Mouse (Mus musculus) MN1 (cell line): ENCODE results near the gene Esrrg.

ENCODE experiments used
- DNase-seq: peaks from one replicate; pipeline ENCODE4 v3.0.0-alpha.2; 2016; ENCODE audit warnings: low spot score

Gene Esrrg

DNA sequence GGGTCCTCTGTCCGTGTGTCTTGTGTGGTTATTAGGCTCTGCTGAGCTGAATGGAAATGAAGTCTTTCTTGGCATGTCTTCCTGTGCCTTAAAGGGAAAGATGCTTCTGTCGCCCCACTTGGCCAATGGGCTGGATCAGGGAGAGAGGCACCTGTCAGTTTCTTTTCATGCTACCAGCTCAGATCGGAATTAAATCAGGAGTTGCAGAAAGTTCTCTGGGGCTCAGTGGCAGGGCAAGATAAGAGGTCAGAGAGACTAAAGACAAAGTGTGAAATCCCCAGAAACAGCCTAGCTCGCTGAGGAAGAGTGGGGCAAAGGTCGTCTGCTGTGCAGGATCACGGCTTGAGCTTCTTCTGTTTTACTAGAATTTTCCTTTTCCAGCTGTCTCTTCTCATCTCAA is 97.5 kb downstream of the Esrrg start:
- DNase-seq: no peak

DNA sequence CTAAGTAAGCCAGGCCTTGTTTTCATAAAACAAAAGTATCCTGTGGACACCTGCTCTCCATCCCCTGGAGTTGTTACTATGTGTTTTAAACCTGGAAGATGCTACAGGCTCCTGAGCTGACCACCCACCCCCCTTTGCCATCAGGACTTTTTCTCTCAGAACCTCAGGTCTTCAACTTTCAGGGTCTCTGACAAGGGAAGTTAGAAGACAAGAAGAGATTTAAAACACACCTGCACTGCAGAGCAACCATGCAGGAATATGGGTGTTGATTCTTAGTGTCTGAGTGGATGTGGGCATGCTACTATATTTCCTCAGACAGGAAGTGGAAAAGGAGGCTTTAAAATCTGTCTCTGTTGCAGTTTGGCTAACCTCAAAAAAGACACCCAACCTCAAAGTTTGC is 98.6 kb downstream of the Esrrg start:
- no peak for DNase-seq

DNA sequence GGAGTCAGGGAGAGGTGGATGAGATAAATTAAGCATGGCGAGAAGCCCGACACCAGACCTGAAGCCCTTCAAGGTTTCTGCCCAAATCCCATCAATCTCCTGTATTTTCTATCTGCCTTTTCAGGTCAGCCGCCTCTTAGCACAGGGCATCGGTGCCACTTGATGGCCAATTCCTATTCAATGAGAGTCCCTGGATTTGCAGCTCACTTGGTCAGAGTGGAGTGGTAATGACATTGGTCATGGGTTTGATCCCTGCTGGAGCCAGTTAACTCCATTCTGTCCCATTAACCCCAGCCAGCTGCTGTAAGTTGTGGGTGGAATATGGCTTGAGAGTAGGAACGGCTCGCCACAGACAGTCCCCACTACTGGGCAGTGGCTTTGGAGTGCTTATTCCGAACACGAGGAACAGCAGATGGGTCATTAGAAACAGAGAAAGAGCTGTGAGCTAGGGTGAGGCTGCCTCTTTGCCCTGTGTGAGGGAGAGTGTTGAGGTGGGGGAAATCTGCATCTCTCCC is 101.9 kb downstream of the Esrrg start:
- DNase-seq: no peak

DNA sequence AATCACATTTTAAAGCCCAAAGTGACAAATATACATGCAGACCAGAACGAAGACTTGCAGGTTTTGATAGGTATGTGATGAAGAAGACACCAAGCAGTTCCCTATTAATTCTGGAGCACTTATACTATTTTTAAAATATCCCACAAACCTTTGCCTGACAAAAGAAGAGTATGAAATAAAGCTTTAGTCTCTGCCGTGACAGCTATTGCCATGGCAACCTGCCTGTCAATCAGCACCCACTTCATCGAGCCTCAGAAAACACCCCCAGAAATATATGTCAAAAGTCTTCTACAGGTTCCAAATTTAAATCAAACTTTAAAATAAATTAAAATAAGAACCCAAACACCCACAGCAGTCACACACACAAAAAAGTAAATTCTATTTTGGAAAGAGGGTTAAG is 112.4 kb downstream of the Esrrg start:
- DNase-seq: no peak

DNA sequence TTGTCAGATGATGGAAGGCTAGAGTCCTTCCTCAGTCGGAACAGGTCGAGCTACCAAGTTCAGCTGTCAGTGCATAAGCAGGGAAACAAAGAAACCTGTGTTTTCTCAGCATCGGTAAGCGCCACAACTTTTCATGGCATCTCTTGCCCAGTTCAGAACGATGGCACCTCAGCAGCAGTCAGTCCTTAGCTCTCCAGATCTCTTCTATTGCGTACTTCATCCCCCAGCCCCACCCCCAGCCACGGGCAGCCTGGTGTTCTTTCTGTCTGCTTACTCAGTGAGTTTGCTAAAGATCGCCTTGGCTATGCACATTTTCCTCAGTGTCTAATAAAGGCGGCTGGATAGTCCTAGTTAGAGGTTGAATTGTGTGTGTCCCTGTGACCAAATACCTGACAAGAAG is 113.4 kb downstream of the Esrrg start:
- DNase-seq: no peak

DNA sequence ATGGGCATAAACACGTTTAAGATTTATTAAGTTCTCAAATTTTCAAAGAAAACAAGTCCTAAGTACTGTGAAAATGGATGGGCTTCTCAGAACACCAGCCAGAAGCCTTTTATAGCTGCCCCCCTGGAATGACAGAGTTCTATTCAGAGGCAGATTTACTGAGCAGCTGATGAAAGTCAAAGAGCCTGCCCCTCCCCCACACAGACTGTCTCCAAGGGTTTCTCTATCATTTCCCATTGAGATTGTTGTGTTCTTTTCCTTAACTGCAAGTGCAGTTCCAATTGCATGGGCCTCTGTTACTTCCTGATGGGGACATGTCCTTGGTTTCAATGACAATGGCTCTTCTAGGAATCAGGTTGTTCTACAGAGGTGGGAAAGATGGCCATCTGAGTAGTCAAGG is 116.1 kb downstream of the Esrrg start:
- DNase-seq: no peak

DNA sequence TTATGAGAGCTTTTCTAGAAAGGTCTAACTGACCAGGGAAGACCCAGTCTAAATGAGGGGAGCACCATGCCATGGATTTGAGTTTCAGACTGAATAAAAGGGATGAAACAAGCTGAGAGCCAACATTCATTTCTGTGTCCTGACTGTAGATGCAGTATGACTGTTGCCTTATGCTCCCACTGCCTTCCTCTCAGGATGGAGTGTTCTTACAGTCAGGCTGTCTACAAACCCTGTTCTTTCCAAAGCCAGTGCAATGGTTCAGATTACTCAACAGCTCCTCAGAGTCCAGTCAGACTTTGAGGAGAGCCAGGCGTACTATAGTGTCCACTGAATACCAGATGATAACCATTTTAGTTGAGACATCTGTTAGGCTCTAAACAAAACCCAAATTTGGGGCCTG is 116.8 kb downstream of the Esrrg start:
- DNase-seq: no peak

DNA sequence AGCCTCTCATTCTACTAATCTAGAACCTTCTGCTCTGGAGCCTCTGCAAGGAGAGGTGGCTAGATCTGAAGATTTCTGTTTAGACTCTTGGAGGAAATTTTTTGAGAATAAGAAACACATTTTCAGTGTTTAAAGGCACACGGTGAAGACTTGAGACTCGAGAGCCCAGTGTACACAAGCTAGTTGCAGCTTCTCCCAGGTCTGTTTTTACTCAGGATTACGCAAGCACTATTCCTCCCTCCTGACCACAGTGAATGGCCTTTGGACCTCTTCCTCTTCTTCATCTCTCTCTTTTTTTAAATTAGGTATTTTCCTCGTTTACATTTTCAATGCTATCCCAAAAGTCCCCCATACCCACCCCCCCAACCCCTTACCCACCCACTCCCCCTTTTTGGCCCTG is 122.6 kb downstream of the Esrrg start:
- DNase-seq: no peak

DNA sequence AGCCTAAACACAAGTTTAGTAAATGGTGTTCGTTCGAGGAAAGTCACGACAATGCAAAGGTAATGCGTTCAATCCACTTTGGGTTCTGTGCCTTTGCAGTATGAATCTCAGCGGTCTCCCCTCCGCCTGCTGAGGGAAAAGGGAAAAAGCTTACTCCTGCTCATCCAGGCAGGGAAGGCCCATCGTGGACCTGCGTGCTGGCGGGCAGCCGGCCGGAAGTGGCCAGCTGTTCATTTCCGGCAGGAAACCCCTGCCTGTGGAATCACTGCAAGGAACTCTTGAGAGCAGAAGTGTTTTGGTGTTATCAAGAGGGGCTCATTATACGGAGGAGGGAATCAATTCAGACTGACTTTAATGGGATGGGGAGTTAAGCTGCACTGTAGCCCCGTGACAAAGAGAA is 127.9 kb downstream of the Esrrg start:
- no peak for DNase-seq

DNA sequence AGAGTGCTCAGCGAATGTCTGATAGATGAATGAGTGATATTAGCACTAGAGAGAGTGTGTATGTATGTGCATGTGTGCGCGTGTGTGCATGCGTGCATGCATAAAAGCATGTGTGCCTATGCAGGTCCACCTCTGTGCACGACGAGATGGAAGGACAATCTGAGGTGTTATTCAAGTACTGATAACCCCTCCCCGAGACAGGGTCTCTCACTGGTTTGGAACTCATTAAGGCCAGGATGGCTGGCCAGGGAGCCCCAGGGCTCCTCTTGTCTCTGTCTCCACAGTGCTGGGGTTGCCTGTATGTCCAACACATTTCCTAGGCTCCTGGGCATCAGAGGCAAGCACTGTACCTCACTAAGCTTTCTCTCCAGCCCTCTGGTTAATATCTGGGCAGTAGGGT is 128.7 kb downstream of the Esrrg start:
- DNase-seq: no peak

DNA sequence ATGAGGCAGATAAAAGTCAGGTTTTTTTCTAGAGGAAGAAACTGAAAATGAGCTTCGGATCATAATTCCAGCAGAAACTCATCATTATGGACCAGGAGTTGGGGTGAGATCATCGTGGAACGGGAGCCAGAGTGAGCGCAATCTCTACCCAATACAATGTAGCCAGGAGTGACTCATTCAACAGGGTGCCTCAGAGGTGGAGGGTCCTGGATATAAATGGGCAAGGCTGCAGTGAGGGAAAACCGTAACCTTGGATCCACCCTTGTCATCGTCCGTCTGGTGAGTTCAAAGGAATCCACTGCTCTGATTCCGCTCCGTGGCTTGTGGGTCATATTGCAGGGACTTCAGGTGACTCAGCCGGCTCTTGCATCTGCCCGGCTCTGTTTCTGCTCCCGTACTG is 131.9 kb downstream of the Esrrg start:
- DNase-seq: no peak

DNA sequence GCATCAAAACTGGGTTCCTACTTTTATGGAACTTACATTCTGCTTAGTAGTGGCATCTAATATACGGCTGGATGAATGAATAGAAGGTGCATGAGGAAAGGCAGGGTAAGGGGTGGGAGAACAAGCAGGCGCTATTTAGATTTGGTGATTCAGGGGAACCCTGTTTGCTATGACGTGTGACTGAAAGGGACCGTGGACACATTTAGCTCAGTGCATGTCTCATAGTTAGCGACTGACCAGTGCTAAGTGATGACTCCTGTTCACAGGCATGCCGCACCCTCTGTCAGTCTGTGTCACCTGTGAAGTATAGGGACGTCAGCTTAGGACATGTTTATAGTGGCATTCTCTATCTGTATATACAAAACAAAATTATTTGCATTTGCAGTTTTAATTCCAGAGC is 132.7 kb downstream of the Esrrg start:
- no peak for DNase-seq

DNA sequence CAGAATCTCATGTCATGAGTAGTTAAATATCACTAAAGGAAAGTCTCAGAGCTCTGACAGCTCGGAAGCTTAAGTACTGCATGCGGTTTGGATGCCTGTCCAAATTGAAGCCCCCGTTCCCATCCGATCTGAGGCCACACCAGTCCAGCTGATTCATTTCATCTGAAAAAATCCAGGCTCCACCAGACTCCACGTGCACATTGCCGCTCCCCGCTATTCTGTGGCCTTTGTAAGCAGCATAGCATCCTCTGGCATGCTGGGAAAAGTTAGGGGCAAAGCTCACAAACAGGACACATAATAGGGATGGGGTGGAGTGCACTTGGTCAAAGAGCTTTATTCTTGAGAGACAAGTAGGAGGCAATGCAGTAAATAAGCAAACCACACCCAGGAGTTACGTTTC is 133.5 kb downstream of the Esrrg start:
- DNase-seq: no peak

DNA sequence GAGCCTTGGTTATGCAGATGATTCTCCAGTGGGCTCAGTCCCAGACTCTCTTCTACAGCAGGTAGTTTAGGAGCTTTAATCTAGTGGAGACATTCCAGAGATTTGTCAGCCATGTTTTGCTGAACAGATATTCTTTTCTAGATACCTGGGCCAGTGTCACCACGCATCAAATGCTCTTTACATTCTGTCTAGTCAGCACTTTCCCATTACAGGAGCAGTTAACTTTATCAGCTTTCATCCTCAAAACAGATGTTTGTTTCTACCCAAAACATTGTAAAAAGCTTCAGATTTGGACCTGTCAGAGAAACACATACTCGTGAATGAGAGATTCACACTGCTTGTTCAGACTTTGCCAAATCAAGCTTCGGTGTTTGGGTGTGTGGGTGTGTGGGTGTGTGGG is 140.7 kb downstream of the Esrrg start:
- no peak for DNase-seq

DNA sequence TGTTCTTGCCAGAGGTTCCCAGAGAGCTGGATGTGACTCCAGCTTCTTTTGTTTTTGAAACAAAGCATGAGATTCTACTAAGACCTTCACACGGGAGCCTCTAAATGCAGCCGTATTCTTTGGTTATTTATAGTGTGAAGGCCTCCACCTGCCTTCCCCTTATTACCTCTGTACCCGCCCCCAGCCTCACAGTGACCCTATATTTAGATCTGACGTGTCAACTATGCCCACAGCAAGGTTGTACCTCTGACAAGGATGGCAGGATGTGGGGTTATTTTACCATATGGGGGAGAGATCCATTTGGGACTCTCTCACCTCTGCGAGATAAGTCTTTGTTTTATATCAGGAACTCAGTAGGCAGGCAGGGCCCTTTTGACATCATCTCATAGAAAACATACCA is 141.3 kb downstream of the Esrrg start:
- no peak for DNase-seq

DNA sequence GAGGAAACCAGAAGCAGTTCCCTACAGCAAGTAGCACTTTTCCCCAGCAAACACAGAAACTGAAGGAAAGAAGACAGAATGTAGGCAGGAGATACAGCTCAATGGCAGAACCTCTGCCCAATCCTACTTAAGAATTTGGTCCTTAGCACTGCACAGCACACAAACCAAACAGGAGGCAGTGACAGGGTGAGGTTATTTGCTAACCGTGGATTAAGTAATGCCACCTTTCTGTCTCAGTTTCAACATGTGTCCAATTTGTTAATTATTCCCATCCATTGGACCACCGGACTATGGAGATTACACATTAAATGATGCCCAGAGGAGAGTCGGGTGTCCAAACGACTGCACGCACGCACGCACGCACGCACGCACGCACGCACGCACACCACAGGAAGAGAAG is 146.9 kb downstream of the Esrrg start:
- no peak for DNase-seq

DNA sequence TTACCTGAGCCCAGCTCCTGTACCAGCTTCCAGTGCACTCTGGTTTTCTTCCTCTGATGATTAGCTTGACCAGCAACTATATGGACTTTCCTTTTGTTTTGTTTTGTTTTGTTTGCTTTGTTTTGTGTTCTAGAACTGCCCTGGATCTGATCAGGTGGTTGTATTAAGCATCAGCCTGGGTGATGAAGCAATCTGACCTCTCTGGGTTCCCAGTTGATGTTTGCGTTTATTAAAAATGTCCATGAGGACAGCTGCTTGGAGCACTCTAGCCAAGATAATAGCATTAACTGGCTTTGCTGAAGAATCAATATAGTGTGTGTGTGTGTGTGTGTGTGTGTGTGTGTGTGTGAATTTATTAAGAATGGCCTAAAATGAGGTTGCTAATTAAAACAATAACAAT is 149.4 kb downstream of the Esrrg start:
- no peak for DNase-seq

DNA sequence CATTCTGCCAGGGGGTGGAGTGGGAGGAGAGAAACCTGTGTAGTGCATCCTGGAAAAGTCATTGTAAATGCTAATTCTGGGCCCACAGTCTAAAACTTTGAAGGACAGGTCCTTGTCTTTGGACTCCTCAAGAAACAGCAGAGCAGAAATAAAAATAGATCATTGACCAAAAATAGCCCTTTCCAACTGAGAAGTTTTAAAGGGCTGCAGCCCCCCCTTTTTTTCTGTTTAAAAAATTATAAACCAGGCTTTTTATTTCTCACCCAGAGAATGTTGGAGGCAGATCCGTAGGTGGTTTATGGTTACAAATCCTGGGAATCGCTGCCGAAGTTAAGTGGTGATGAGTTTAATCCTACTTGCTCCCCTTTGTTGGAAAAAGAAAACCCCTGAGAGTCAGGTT is 150.0 kb downstream of the Esrrg start:
- DNase-seq: no peak

DNA sequence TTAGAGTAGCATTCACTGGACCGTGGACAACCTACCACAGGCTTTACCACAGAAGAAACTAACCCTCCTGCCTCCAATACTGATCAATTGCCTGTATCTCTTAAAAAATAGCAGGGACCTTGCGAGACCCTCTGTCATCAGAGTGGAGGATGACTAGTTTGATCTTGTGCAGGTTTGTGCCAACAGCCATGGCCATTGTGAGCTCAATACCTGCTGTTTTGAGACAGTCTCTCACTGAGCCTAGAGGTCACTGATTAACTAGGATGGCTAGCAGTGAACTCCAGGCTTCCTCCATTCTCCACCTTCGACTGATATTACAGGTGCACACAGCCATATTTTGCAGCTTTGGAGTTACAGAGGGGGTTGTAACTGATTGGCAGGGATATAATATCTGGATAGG is 150.9 kb downstream of the Esrrg start:
- no peak for DNase-seq

DNA sequence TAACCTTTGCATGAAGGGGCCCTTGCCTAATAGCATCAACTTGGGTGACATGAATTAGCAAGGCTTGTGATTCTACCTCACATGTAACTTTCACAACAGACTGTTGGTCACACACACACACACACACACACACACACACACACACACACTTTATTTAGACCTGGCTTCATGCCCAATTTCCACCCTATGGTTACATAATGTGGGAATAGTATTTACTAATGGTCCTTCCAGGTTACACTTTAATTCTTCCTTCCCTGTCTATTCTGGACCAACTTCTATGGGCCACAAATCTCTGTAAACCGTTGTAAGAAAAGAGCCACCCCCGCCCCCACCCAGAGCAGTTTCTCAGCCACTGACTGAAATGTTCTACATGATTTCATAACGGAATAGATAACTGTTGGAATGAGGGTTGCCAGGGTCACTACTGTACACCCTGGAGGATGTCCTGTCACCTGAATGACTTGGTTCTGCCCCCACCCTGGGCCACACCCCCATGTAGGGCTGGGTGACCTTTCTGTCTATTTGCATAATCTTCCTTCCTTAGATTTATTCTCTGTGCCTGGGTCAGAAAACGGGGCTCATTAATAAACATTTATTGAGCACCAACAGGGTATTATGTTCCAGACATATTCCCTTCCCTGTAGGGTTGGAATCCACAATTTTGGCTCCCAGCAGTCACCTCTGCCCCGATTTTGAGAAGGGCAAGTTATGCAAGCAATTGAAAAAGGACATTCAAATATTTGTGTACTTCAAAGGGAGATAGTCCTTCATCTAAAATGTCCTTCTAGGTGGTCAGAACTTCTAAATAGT is 154.3 kb downstream of the Esrrg start:
- no peak for DNase-seq

DNA sequence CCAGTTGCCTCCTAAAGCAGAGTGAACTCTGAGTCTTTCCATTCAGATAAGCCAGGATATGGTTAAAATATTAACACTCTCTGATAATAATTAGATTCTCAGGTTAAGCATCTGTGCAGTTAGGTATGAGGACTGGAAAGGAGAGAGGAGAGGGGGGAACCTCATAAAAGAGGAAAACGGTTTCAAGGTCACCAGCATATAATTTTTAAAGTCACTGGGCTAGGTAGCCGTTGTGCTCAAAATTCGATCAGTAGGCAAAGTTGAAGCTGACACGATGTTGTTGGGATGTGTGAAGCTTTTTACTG is 154.8 kb downstream of the Esrrg start:
- DNase-seq: no peak

DNA sequence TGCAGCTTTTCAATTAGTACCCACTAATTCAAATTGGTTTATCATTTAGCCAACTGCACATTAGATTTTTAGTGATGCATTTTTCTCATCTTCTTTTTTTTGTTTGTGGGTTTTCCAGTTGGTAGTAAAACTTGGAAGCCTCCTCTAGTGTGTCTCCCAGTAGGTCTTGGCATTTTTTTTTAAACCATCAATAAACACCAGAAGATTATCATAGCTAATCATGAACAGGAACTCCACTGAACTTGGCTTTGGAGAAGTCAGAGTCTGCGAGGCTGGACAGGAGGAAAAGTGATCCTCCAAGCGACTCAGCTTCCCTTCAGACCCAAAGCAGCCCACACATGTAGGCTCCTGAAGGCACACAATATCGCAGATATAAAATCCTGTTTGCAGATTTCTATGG is 155.2 kb downstream of the Esrrg start:
- DNase-seq: no peak

DNA sequence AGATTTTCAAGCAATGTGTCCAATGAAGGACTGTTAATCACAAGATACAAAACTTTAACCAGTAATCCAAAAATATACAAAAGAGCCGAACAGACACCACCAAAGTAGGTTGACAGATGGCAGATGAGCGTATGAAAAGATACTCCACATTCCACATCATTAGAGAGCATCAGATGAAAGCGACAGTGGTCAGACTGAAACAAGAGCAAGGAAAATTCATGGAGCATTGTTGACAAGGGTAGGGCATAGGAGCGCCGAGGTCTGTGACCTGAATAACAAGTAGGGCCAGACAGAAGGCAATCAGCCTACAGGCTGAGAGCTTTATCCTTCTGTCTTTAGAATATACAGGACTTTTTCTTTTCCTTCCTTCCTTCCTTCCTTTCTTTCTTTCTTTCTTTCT is 157.0 kb downstream of the Esrrg start:
- DNase-seq: no peak

DNA sequence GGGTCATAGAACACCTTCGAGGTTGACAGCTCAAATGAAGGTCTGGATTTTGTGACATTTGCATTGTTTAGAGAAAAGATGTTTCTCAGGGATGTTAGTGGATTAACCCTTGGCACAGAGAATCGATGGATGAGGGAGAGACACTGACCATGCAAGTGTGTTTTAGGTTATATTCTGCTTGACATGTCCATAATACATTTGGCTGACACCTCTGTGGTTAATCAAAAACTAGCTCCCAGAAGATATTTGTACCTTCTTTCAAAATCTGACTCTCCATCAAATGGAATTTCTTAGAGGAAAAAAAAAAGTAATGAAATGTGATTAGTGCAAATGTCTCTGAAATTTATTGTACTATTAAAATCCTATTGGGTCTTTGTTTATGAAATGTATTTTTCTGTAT is 158.8 kb downstream of the Esrrg start:
- DNase-seq: no peak

DNA sequence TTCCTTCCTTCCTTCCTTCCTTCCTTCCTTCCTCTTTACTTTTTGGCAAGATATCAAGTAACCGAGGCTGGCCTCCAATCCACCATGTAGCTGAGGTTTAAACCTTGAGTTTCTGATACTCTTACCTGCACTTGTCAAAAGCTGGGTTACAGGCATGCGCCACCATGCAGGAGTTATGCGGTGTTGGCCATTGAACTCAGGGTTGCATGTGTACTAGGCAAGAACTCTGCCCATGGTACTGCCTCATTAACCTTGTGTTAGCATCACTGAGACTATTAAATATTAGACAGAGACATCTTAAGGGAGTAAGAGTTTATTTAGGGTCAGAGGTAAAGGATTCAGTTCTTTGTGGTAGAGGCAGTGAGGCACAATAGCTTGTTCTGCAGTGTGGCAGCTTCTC is 161.6 kb downstream of the Esrrg start:
- no peak for DNase-seq
